Mouse (Mus musculus) adipocyte (in vitro differentiated cells): Measurements from ENCODE around the gene Ext2.

Source experiments
- DNase-seq: peaks from one replicate; pipeline ENCODE4 v3.0.0-alpha.2; 2016; ENCODE audit warnings: low spot score

Gene Ext2

DNA sequence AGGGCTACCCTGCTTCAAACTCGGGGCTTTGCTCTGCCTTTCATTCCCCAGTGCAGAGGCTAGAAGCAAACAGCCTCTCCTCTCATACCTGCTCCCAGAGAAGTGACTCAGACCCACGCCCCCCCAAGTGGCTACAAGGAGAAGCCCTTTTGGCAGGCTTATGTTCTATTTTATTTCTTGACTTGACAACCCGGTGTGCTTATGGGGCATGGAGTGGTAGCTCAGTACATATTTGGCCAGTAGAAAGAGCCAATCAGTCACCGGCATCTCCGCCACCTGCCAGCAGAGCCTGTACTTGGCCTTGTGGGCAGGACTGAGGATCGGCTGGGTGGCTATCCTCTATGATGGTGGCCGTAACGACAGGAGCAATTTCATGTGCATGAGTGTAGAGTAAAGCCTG lies 85.2 kb downstream of the Ext2 start:
- DNase-seq, result no peak

DNA sequence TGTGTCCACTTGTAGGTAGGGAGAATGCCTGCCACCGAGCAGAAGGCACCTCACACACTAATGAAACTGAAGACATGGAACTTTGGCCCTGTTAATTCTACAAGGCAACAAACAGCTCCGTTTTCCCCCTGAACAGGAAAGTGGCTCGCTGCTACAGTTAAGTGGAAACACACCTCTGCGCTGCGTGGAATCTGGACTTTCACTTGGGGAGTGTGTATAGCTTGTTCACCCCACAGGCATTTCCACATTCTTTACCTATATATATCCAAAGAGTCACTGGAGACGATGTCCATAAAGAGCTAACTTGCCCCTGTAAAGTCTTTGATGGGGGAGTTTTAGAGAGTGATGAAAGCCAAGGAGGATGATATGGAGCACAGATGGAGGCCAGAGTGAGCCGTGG lies 89.7 kb downstream of the Ext2 start:
- no peak for DNase-seq

DNA sequence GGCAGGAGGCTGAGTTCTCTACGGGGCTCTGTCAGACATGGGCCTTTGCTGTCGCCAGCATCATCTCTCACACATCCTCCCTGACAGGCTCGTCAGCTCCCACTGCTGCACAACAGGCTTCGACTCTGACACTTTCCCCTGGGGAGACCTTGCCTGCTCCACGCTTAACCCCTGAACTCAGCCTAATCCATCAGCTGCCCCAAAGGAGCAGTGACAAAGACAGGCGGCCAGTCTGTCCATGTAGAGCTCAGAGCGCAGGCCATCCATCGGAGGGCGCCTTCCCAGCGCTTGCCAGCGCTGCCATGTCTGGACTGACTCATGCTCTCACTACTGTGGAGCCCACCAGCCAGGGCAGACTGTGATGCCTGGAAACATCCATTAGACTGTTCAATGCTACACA lies 92.8 kb downstream of the Ext2 start:
- DNase-seq, result no peak

DNA sequence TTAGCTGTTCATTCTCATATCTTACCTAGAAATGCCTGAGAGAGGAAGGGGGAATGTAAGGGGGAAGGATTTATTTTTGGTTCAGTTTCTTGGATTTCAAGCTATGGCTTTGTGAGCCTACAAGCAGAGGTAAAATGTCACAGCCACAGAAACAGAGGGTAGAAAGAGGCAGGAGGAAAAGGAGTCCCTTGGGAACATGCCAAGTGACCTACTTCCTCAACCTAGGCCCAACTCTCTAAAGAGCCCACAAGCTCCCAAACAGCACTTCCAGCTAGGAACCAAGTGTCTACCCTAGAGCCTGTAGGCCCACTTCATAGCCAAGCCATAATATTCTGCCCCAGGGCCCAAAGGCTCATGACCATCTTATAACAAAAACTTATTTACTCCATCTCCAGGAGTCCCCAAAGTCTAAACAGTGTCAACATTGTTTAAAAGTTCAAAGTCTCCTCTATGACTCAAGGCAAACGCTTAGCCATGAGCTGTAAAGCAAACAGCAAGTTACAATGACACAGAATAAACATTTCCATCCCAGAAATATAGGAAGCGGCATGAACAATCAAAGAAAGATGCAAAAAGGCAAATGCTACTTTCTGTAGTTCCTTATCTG lies 99.1 kb downstream of the Ext2 start:
- DNase-seq, result no peak

DNA sequence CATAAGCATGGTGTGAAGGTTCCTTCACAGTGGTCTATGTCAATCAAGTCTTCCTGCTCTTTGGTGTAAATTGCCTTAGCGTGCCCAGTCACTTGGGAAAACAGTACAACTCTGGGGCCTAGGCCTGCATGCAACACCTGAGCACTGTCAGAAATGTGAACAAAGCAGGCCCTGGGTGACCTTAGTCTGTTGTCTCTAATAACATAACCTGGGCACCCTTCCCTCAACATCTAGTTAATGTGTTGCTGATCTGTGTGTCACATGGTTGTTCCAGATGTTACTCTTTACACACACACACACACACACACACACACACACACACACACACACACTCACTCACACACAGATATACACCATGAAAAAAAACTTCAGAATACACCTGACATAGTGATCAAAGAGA lies 101.4 kb downstream of the Ext2 start:
- no peak for DNase-seq

DNA sequence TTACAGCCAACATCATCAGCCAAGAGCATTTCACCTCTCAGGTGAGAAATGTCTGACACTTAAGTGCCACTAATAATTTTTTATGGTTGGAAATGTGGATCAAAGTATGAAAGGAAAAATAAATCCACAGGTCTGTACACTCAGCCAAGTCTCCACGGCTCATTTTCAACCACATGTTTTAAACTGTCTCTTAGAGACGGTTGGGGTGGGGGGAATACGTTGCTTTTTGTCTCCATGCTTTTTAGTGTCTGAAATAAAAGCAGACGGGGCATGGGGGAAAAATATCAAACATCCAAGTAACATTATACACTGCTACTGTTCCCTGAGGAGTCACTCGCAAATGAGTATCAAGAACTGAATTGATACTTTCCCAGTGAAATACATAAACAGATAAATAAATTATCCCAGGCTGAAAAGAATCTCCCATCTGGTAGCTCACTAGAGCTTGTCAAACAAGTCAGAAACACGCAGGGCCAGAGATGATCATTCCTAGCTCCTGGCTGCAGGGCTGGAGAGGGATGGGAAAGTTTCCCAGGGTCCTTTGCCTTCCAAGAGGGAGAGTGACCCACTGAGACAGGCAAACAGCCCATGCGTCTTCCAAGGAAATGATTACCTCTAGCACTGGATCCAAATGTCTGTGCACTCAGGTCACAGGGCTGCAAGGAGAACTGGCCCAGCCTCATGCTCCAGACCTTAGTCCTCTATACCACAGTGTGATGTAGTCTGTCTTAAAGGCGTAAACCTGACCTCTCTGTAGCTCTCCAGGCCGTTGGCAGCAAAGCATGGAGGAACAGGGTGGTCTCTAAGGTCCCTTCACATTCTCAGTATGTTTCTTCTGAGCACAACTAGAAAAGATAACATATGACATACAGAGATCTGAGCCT lies 102.3 kb downstream of the Ext2 start:
- DNase-seq, result no peak

DNA sequence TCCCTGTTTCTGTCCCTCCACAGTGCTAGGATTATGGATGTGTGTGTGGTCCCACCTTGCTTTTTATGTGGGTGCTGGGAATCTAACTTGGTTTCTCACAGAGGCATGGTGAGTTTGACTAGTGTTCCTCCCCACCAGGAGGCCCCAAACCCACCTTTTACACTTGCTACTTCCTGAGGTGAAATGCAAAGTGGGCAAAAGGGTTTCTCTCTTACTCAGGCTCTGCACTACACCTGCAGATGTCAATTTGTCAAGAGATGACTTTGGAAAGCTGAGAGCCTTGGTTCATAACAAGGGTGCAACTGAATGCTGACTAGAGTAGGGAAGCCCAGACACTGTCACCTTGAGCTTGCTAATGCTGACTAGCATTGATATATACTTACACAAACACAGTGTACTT lies 109.1 kb downstream of the Ext2 start:
- DNase-seq, result no peak

DNA sequence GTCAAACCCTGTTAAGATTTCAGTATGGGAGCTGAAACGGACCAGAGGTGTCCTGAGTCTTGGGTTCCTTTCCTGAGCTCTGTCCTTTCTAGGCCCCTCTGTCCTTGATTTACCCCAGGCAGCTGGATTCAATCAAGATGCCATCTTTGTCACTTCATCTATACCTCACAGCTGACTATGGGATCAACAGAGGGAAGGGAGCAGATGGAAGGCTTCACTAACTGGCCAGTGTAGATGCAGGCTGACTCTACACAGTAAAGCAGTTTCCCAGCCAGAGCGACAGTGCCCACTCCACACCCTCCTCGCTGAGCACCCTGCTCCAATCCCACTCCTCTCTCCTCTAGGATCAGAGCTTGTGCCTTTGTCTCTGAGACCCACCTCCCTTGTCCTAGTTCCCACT lies 110.9 kb downstream of the Ext2 start:
- DNase-seq, result no peak

DNA sequence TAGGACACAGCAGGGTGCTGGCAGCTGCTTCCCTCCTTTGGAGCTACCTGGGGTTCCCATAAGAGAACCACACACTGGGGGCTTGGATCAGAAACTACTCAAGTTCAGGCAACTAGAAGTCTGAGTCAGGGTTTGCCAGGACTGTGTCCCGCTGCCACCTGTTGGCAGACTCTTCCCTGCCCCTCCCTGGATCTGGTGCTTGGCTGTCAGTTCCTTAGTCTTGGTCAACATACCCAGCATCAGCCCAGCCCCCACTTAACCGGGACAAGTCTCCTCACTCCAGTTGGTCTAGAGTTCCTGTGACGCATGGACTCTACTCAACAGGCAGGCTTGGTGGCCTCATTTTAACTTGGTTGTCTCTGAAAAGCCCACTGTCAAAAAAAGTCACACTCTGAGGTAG lies 112.7 kb downstream of the Ext2 start:
- DNase-seq, result peak; percentile 12

DNA sequence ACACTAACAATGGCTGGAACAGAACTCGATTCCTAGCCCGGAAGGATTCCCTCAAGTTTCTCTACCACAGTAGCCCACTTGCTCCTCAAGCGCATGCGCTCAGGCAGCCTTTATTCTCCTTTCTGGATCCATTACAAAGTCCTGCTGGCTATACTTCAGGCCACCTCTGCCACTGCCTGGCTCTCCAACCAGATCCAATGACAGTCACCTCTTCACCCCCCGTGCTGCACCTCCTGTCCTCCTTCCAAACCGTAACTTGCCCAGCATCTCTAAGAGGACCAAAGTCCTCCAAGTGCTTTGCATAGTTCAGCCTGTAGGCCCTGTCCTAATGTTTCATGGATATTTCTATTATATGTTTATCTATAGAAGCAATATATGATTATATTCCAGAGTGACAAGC lies 113.1 kb downstream of the Ext2 start:
- DNase-seq, result no peak

DNA sequence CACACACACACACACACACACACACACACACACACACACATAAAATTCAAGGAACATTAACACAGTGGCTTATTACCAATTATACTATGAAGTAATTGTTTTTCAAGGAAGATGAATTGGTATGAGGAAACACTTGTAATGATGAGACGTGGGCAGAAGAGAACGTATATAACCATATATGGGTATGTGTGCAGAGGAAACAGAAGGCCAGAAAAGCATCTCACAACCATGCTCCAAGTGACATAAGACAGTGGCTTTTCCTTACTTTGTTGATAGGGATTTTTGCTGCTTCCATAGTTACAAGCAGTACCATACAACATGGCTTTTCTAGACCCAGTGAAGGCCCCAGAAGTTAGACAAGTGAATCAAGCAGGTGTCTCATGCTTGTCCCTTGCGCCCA lies 115.5 kb downstream of the Ext2 start:
- DNase-seq, result no peak

DNA sequence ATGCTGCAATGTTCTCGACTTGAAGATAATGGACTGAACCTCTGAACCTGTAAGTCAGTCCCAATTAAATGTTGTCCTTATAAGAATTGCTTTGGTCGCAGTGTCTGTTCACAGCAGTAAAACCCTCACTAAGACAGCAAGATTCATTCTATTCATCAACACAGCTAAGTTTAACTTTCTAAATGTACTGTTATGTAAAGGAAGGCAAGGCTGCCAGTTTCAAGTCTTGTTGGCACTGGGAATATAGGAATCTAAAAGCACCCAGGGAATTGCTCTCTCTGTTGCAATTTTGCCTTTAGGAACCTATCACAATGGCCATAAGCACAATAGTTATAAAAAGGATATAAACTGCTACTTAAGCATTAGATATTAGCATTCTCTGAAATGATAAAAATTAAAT lies 116.0 kb downstream of the Ext2 start:
- DNase-seq, result peak; percentile 39

DNA sequence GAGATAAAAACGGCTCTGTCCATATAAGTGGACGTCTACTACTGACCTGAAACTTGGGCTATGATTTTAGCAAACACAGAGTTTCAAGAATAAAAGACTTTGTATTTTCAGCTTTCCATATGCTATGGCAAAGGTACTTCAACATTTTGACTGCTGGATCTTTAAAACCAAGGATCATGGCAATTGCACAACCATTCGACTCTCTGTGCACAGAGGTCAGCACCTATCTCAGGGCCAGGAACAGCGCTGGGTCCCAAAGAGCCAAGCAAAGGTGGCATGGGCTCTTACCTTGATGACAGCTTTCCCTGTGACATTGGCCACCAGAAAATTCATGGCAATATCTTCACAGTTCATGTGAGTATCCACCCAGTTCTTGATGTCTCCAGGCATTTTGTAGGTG lies 118.2 kb downstream of the Ext2 start:
- DNase-seq, result no peak

DNA sequence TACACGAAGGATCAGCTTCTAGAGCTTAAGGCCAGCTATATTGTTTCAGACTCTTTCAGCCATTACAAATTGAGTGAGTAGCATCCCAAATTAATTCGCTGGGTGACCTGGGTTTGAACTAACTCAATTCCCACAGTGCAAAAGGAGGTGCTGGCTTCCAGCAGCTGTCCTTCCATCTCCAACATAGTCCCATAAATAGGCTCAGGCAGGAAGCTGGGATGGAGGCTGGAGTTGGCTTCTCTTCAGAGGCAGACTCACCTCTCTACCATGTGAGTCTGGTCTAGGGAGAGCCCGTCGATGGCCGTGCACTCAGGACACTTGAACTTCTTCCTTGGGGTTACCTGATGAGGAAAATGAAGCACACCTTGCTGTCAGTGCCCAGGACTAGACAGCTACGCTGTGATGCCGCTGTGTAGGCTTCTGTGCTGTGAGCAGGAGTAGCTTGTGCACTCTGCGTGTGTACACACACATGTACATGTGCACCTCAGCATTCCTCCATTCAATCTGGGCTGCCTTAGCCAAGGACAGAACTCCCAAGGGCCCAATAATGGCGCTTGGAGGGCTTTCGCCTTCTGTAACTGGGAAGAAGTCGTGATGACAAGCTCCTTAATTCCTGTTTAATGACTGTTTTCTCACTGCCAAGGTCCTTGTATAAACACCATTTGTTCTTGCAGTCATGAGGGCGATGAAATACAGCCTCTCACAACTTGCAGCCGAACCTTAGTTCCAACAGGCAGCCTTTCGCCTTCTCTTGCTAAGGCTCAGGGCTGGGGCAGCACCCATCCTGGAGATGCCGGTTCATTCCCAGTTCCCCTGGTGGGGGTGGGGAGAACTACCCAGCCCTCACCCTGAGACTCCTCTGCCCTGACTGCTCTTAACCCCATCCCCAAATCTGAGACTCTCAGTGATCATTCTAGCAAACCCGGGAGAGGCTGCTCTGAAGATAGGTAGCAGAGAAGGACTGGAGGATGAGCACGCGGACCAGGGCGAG lies 119.1 kb downstream of the Ext2 start:
- DNase-seq, result no peak

DNA sequence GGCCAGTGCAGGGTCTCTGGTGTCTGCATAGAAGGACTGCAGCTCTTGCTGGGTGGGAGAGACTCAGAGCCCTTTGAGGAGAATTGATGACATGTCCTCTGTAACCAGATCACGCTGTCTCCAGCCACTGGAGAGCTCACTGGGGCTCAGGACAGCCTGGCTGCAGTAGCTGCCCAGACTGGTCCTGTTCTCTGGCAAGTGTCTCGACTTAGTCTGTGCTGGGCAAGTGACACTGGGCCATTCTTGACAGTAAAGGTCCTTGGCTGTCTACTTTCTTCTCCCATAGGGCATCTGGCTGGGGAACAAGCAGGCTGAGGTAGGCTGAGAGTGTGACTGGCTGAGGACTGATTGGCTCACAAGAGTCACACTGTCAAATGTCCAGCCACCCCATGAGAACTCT lies 123.0 kb downstream of the Ext2 start:
- no peak for DNase-seq

DNA sequence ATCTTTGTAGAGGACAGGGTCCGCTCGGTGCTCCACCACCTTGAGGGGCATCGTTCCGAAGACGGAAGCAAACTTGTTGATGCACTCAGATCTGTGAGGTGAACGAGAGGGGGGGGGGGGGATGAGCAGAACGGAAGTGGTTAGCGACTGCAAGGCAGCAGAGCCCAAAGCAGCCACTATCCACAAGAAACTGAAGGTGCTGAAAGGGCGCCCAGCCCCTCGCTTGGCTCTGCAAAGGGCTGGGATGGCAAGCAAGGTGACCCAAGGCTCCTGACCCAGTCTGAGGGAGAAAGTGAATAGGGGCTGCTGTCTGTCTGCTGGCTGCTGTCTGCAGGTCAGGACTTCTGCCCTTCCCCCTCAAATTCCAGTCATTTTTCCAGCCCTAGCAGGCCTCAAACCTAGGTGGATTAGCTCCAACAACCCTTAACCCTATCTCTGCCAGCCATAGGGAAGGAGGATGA lies 126.2 kb downstream of the Ext2 start:
- DNase-seq, result no peak

DNA sequence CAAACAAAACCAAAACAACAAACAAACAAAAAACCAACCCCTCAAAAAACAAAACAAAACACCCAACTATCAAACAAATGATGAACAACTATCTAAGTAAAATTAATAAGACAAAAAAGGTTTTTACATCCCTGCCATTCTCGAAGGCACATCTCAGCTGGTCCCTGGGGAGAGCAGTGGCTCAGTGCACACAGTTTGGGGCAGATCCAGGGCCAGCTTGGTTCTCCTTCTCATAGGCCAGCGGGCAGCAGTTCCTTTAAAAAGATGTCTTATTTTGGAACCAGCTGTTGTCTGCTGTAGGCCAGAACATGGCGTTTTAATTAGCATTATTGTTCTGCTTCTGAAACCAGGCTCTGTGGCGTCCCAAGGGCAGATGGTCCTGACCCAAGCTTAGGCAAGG lies 129.3 kb downstream of the Ext2 start:
- peak; percentile 28 for DNase-seq

DNA sequence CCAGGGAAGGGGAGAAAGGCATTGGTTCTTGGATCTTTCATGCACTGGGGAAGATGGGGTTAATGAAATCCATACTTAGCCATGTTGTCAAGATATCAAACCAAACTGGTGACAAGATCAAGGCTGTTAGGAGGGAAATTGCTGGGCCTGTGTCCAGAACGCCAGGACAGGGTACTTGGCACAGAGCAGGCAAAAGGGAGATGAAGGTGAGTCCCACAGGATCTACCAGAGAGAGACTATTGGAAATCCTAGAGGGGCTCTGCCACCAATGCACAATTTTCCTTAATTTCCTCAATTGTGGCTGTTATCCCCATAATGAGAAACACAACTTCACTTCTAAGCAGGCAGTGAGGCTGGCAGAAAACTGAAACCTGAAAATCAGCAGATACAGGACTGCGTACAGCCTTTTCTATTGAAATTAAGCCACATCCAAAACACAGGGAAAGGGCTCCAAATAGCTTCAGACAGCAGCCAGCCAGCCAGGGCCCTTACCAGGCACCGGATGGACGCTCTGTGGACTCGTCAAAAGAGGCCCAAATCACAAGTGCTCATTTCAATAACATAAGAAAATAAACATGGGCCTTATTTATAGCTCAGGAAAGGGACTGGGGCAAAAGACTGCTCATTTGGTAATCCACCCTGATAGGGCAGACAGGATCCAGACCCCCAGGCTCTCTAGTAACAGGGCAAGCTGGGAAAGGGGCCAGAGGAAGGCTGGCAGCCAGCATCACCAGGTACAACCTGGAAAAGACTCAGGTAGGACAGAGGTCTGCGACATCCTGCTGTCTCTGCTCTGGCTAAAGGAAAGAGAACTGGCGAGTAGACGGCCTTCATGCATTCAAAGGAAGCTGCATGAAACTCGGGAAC lies 132.1 kb downstream of the Ext2 start:
- DNase-seq, result no peak

DNA sequence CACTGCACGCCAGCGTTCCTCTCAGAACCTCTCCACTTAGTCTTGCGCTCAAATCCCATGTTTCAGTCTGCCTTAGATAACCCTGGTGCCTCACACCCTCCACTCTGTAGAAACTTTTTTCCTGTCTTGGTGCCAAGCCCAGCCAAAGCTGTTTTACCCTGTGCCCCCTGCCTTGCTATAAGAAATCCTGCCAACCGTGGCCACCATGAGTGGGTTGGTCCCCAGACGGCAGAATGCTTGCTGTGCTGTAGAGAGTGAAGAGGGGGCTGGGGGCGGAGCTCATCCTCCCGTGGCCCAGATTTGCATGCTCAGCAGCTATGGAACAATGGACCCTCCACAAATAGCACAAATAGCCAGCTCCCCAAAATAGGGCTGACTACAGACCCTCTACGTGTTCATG lies 138.7 kb downstream of the Ext2 start:
- DNase-seq, result no peak

DNA sequence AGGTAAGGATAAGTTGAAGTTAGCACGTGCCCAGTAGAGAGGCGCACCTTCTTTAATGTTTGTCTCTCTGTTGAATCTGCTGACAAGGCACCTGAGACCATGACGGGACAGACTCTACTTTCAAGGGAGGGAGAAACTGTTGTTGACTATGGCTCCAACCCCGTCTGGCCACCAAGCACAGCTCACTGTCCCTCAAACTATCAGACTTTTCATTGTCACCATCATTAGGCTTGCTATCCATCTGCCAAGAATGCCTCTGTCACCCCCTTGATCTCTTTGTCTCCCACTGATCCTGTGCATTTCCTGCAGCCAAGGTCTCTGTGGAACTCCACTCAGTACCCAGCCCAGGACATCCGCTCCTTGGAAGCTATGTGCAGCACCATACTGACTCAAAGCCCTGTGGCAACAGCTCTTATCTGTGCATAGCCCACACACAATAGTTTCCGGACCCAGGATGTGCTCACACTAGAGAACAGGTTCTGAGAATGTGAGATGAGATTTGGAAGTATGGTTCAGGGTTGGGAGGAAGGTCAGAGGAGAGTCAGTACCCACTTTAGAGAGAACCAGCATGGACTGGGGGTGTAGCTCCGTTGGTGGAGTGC lies 139.7 kb downstream of the Ext2 start:
- no peak for DNase-seq

DNA sequence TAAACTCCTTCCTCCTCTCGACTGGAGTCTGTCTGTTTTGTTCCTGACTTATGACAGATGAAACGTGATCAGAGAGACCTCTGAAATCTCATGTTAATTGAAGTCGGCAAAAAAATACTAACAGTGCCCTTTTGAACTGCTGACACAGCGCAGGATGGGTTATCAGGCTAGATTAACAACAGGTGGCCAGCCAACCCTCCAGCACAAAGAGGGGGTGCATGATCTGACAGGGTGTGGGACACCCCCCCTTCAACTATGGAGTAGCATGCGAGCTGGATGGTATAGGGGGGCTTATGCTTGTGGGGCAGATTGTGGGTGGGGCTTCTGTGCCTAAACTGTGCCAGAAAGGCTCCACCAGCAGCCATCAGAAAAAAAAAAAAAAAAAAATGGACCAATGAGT lies 141.0 kb downstream of the Ext2 start:
- no peak for DNase-seq
